In the genomic region with DNA sequence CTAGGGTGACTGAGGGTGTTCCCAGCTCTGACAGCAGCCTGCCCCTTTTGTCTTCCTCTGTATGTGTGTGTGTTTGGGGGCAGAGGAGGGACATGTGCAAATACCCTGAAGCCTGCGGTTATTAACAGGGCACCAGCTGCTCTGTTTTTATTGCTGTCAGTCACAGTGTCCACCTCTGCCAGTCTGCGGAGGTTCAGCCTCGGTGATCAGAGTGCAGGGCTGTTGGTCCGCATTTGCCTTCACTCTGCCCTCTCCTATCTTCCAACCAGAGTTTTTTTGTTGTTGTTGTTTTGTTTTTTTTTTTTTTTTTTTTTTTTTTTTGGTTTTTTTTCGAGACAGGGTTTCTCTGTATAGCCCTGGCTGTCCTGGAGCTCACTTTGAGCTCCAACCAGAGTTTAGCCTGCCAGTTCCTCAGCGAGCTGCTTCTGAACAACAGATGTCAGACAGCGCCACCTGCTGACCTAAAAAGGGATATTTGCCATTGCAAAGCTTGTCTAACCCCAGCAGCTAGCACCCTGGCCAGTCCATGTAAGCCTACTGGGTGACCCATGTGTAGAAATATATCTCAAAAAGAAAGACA, we compare ENCODE assay signal across 8 mouse cellular contexts.
DNase-seq lines count a peak whose midpoint lies in the region; ATAC-seq and TF ChIP-seq lines count a peak whose summit lies in the region.

No protein-coding gene starts in this region.

- H3K27me3 ChIP-seq in forebrain, embryonic 10.5 days (ENCODE audit: poor library complexity, severe bottlenecking): no peaks in the 10 kb centered on the region
- no peaks in the 10 kb centered on the region for H3K27me3 ChIP-seq in liver, embryonic 14.5 days (ENCODE audit: control insufficient read depth, insufficient read depth, low read length)
- H3K27me3 ChIP-seq in neural tube, embryonic 15.5 days (replicated peaks): no peaks in the 10 kb centered on the region

- peak; percentile 64 for TF ChIP-seq CTCF in liver, embryonic 14.5 days (IDR thresholded peaks at IDR 0.05; ENCODE audit: low read depth)

- no peak for TF ChIP-seq EP300 in liver, embryonic 14.5 days (IDR thresholded peaks at IDR 0.05; ENCODE audit: low read depth)

- H3K9ac ChIP-seq in liver, embryonic 14.5 days (replicated peaks): no peak overlapping the region
- H3K9ac ChIP-seq in neural tube, embryonic 15.5 days (replicated peaks): peak overlapping the region; percentile 28; the same call in 1 of the 2 replicates

- no peak for ATAC-seq in liver, embryonic 14.5 days (ENCODE audit: insufficient read depth)
- ATAC-seq in neural tube, embryonic 15.5 days (ENCODE audit: low FRiP score): peak; percentile 84

- H3K36me3 ChIP-seq in forebrain, embryonic 10.5 days (replicated peaks): no peaks in the 10 kb centered on the region
- H3K36me3 ChIP-seq in liver, embryonic 14.5 days (replicated peaks; ENCODE audit: control insufficient read depth, insufficient read depth, low read depth): no peaks in the 10 kb centered on the region
- H3K36me3 ChIP-seq in neural tube, embryonic 15.5 days: no peaks in the 10 kb centered on the region

- H3K27ac ChIP-seq in forebrain, embryonic 10.5 days: no peak overlapping the region
- H3K27ac ChIP-seq in liver, embryonic 14.5 days: no peak overlapping the region
- H3K27ac ChIP-seq in neural tube, embryonic 15.5 days (replicated peaks): no peak overlapping the region

- peak; percentile 97 for DNase-seq in ES-CJ7 (ENCODE audit: low read depth, low spot score)
- peak; percentile 47 for DNase-seq in c-Kit-positive CD71-negative TER-119-negative erythroid progenitor cells, embryonic 14.5 days (ENCODE audit: low read depth)
- DNase-seq in forebrain, embryonic 10.5 days (ENCODE audit: extremely low spot score, low spot score): peak; percentile 74
- DNase-seq in heart, postnatal 14 days: peak; percentile 70 to 83
- peak; percentile 89 for DNase-seq in kidney, postnatal 4 days
- DNase-seq in liver, embryonic 14.5 days (ENCODE audit: low read depth in 3 of 3, low spot score in 3 of 3): peak; percentile 6 to 9 (median 7)
- DNase-seq in urinary bladder, adult 2 months (ENCODE audit: low spot score): peak; percentile 32

- no peak overlapping the region for H3K4me3 ChIP-seq in forebrain, embryonic 10.5 days
- H3K4me3 ChIP-seq in liver, embryonic 14.5 days (ENCODE audit: insufficient read depth in 1 of 2, low read depth in 2 of 2, low read length in 2 of 2): no peak overlapping the region
- H3K4me3 ChIP-seq in neural tube, embryonic 15.5 days (replicated peaks): no peak overlapping the region

- H3K4me2 ChIP-seq in liver, embryonic 14.5 days (ENCODE audit: low read depth): no peak overlapping the region
- H3K4me2 ChIP-seq in neural tube, embryonic 15.5 days: peak overlapping the region; percentile 43

- WGBS in forebrain, embryonic 10.5 days: 46% methylated on average over 7 of the region's 7 CpGs
- 31% methylated on average over 7 of the region's 7 CpGs for WGBS in liver, embryonic 14.5 days (ENCODE audit: insufficient replicate concordance)
- WGBS in neural tube, embryonic 15.5 days: 10% methylated on average over 7 of the region's 7 CpGs

- no peaks in the 10 kb centered on the region for H3K4me1 ChIP-seq in forebrain, embryonic 10.5 days
- no peaks in the 10 kb centered on the region for H3K4me1 ChIP-seq in liver, embryonic 14.5 days (replicated peaks; ENCODE audit: control insufficient read depth in 2 of 2, insufficient read depth in 2 of 2, low read length in 1 of 2)
- peaks cover 5% of the 10 kb centered on the region for H3K4me1 ChIP-seq in neural tube, embryonic 15.5 days

- intact Hi-C loops in heart, postnatal 14 days (cut with DNase I): no loop called here

- no peaks in the 10 kb centered on the region for H3K9me3 ChIP-seq in forebrain, embryonic 10.5 days
- no peaks in the 10 kb centered on the region for H3K9me3 ChIP-seq in liver, embryonic 14.5 days (ENCODE audit: control insufficient read depth, low read length)
- no peaks in the 10 kb centered on the region for H3K9me3 ChIP-seq in neural tube, embryonic 15.5 days (replicated peaks)

Comparison
In these comparisons a context has a peak if more than half of its experiments do, and no peak if none do; other contexts are left out.
1. DNase-seq: peak in every context shown above with its lines; median percentile 97 in ES-CJ7; 89 in kidney, postnatal 4 days; 76 in heart, postnatal 14 days; 74 in forebrain, embryonic 10.5 days; 47 in c-Kit-positive CD71-negative TER-119-negative erythroid progenitor cells, embryonic 14.5 days; 32 in urinary bladder, adult 2 months; 7 in liver, embryonic 14.5 days.